Mouse (Mus musculus) limb, embryonic 15.5 days (tissue): ENCODE measurements around the gene Gm21976. TPM values are rescaled to one million over a fixed set of nuclear protein-coding genes. Genes with fewer than 3 reads are reported as not detected.

Experiments
- ATAC-seq: fragments of 200-750 bp; cut with Nextera tagmentation; 2 replicates; pipeline ENCODE4 v1.8.0; 2017; ENCODE audit warnings: low read depth, moderate TSS enrichment; ENCODE audit not compliant: insufficient number of reproducible peaks, low FRiP score, low TSS enrichment
- H3K27ac ChIP-seq: fragments of 300-500 bp; sonication (generic); 2 replicates; pipeline ENCODE4 v1.5.1; 2015; ENCODE audit warnings: moderate library complexity, mild to moderate bottlenecking, inconsistent platforms
- H3K27me3 ChIP-seq: fragments of 300-500 bp; sonication (generic); 2 replicates; pipeline ENCODE4 v1.6.1; 2015; ENCODE audit warnings: inconsistent platforms
- H3K36me3 ChIP-seq: fragments of 300-500 bp; sonication (generic); 2 replicates; pipeline ENCODE4 v1.6.1; 2015; ENCODE audit warnings: inconsistent platforms
- H3K4me1 ChIP-seq: fragments of 300-500 bp; sonication (generic); 2 replicates; pipeline ENCODE4 v1.6.1; 2015; ENCODE audit warnings: inconsistent platforms
- H3K4me2 ChIP-seq: fragments of 300-500 bp; sonication (generic); 2 replicates; pipeline ENCODE4 v1.6.1; 2015; ENCODE audit warnings: mild to moderate bottlenecking, inconsistent platforms
- H3K4me3 ChIP-seq: fragments of 300-500 bp; sonication (generic); 2 replicates; pipeline ENCODE4 v1.5.1; 2015; ENCODE audit warnings: mild to moderate bottlenecking, inconsistent platforms
- H3K9ac ChIP-seq: fragments of 300-500 bp; sonication (generic); 2 replicates; pipeline ENCODE4 v1.6.1; 2015; ENCODE audit warnings: inconsistent platforms
- H3K9me3 ChIP-seq: fragments of 300-500 bp; sonication (generic); 2 replicates; pipeline ENCODE4 v1.6.1; 2016; ENCODE audit warnings: inconsistent platforms
- WGBS: fragments of 180-500 bp; shearing (Covaris S2); methylation state at CpG from one replicate; pipeline ENCODE4 v1.1.7; 2015; 5-methylcytosine and 5-hydroxymethylcytosine counted together
- polyA plus RNA-seq: library from polyadenylated mRNA; unstranded; fragments of >200 nt; fragmentation: Nextera tagmentation; extraction: Ambion mirVana; gene quantifications from 2 replicates; pipeline ENCODE4 v1.2.1, GENCODE M21; 2015

Gm21976 gene
- polyA plus RNA-seq: not detected in 2 replicates

DNA sequence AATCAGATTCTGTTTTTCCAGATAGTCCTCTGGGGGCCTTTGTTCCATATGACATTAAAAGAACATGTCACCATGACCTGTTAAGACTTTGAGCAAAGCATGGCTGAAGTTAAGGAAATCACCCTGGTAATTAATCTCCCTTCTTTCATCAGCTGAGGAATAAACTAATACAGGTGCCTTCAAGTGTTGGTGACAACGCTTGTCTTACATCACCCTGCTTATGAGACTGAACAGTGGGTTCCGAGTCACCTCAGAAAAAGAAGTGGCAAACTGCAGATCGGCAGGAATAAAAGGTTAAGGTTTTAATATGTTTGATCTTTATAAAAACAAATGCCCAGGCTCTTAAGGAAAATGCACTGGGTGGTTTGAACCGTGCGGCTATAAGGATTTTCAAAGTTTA is at the start of gene Gm21976:
TSS of gene Gm21976 (plus strand) at position 202 of the 400 bp plus-strand sequence.
- Histone ChIP-seq H3K4me3 (no peak within 1 kb of the TSS), H3K4me2 (no peak within 1 kb of the TSS), H3K27ac (no peak within 1 kb of the TSS), H3K36me3 (peaks cover 10% of the 10 kb centered on the region), H3K4me1 (no peaks in the 10 kb centered on the region), H3K27me3 (no peaks in the 10 kb centered on the region), H3K9me3 (no peaks in the 10 kb centered on the region), H3K9ac (no peak within 1 kb of the TSS)
- ATAC-seq: no peak
- WGBS: 70% methylated on average over 5 of the region's 5 CpGs

DNA sequence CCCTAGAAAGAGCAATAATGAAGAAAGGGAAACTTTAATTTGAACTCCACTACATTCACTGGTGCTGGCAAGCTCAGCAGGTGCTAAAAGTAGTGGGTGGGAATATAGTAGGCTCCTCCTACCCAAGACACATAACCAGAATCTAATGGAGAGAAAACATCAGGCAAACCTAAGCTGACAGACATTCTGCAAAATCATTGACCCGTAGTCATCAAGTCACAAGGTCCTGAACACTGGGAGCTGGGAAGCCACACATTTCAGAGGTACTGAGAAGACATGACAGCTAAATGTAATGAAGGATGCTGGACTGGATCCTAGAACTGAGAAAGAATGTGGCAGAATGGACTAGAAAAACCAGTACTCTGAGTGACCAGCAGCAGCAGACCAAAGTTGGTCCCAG is 49.2 kb upstream of the Gm21976 start:
- H3K9ac ChIP-seq: no peak overlapping the region
- H3K4me2 ChIP-seq: no peak overlapping the region
- H3K36me3 ChIP-seq: no peaks in the 10 kb centered on the region
- no peak for ATAC-seq
- no peaks in the 10 kb centered on the region for H3K9me3 ChIP-seq
- H3K27ac ChIP-seq: no peak overlapping the region
- WGBS: 83% methylated on average over 1 of the region's 1 CpGs
- H3K4me3 ChIP-seq: no peak overlapping the region
- H3K4me1 ChIP-seq: no peaks in the 10 kb centered on the region
- H3K27me3 ChIP-seq: no peaks in the 10 kb centered on the region

DNA sequence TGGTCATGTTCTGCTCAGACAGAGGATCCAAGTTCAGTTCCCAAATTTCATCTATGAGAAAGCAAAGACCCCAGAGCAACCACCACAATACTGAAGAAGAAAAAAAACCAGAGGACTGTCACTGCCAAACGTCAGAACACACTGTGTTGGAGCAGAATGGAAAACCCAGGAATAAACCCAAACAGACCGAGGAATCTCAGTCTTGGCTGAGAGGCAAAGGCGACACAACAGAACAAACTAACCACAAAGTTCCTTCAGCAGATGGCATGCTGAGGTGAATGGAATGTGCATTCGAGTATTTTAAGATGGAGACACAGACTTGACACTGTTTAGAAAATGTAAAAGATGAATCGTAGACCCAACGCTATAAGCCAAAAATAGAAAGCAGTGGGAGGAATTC is 44.2 kb upstream of the Gm21976 start:
- no peak for ATAC-seq
- Histone ChIP-seq H3K4me1 (no peaks in the 10 kb centered on the region), H3K27ac (no peak overlapping the region), H3K27me3 (no peaks in the 10 kb centered on the region), H3K9me3 (no peaks in the 10 kb centered on the region), H3K4me3 (no peak overlapping the region), H3K4me2 (no peak overlapping the region), H3K9ac (no peak overlapping the region), H3K36me3 (no peaks in the 10 kb centered on the region)
- WGBS: 73% methylated on average over 6 of the region's 6 CpGs

DNA sequence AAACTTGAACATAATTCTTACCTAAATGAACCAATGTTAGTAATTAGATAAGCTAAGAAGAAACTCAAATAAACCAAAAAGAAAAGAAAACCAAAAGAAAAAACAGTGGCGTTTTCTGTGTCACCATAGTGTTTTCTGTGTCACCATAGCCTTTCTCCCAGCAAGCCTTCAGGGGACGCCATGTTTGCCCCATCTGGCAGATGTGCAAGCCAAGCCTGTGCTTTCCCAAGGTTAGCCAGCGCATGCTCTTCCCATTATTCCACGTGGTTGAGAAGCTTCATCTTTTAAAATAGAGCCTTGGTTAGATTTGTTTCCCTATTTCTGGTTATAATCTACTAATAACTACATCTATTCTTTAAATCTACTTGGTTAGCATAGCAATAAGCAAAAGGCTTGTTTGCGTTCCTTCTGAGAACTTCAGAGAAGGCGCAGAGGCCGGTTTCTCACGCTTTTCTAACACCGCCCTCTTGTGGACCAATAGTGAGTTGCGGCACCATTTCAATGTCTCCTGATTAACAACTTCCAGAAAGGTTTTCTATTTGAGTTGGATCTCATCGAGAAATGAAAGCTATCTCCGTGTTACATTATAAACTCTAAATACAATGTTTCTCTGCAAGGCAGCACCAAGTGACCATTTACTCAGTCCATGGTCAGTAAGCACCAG is 39.6 kb upstream of the Gm21976 start:
- 17% methylated on average over 12 of the region's 12 CpGs for WGBS
- no peak overlapping the region for H3K9ac ChIP-seq
- no peak overlapping the region for H3K4me2 ChIP-seq
- no peaks in the 10 kb centered on the region for H3K4me1 ChIP-seq
- H3K4me3 ChIP-seq: no peak overlapping the region
- no peaks in the 10 kb centered on the region for H3K9me3 ChIP-seq
- no peak for ATAC-seq
- H3K27me3 ChIP-seq: no peaks in the 10 kb centered on the region
- H3K27ac ChIP-seq: no peak overlapping the region
- no peaks in the 10 kb centered on the region for H3K36me3 ChIP-seq

DNA sequence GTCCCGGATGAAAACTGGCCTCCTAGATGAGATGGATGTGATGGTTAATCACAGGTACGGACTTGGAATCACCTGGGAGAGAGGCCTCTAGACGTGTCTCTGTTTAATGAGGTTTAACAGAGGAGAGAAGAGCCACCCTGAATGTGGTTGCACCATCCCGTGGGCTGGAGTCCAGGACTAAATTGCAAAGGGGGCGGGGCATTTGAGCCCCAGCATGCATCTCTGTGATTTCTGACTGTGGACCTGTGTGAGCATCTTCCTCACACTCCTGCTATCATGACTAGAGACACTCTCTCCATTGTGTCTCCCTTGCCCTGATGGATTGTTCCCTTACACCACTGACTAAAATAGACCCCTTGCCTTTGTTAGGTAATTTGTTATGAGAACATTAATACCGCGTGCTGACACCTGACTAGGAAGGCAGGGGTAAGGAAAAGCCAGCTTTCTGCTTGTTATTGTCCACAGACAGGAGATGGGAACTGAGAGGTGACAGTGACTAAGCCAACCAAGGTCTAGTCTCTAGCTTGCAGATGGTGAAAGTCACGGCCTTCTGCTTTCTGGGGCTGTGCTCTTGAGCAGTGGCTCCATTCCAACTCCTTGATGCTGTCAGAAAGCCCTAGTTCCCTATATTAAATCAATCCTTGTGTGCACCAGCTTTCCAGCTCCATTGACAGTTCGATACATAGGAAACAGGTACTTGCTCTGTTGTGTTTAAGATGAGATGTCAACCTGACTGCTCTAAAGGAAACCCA is 38.0 kb upstream of the Gm21976 start:
- Histone ChIP-seq H3K27ac (no peak overlapping the region), H3K9ac (no peak overlapping the region), H3K4me3 (no peak overlapping the region), H3K27me3 (no peaks in the 10 kb centered on the region), H3K4me1 (no peaks in the 10 kb centered on the region), H3K9me3 (no peaks in the 10 kb centered on the region), H3K4me2 (no peak overlapping the region), H3K36me3 (no peaks in the 10 kb centered on the region)
- WGBS: 67% methylated on average over 9 of the region's 9 CpGs
- no peak for ATAC-seq

- 69% methylated on average over 5 of the region's 5 CpGs for WGBS
- no peaks in the 10 kb centered on the region for H3K9me3 ChIP-seq
- no peak for ATAC-seq
These were observed 34.9 kb upstream of the Gm21976 start for GRCm38 (mm10) chr13:98244571-98245350.

GRCm38 (mm10) chr13:98245386-98245785 is 34.3 kb upstream of the Gm21976 start:
- no peak overlapping the region for H3K9ac ChIP-seq
- H3K27ac ChIP-seq: no peak overlapping the region
- no peak for ATAC-seq
- peaks cover 32% of the 10 kb centered on the region for H3K36me3 ChIP-seq
- no peak overlapping the region for H3K4me3 ChIP-seq
- no peaks in the 10 kb centered on the region for H3K9me3 ChIP-seq
- no peak overlapping the region for H3K4me2 ChIP-seq
- H3K27me3 ChIP-seq: no peaks in the 10 kb centered on the region
- no peaks in the 10 kb centered on the region for H3K4me1 ChIP-seq
- 70% methylated on average over 7 of the region's 7 CpGs for WGBS

More at GRCm38 (mm10) chr13:98244571-98245350, 34.9 kb upstream of the Gm21976 start:
- no peak overlapping the region for H3K4me2 ChIP-seq
- H3K27me3 ChIP-seq: no peaks in the 10 kb centered on the region
- no peak overlapping the region for H3K27ac ChIP-seq
- H3K4me1 ChIP-seq: no peaks in the 10 kb centered on the region
- no peak overlapping the region for H3K4me3 ChIP-seq
- peaks cover 26% of the 10 kb centered on the region for H3K36me3 ChIP-seq
- no peak overlapping the region for H3K9ac ChIP-seq

GRCm38 (mm10) chr13:98249594-98249993 is 30.1 kb upstream of the Gm21976 start:
- no peak overlapping the region for H3K9ac ChIP-seq
- no peaks in the 10 kb centered on the region for H3K27me3 ChIP-seq
- no peak overlapping the region for H3K4me2 ChIP-seq
- H3K27ac ChIP-seq: no peak overlapping the region
- ATAC-seq: no peak
- H3K4me1 ChIP-seq: no peaks in the 10 kb centered on the region
- no peak overlapping the region for H3K4me3 ChIP-seq
- 69% methylated on average over 10 of the region's 10 CpGs for WGBS
- H3K9me3 ChIP-seq: no peaks in the 10 kb centered on the region
- peaks cover 65% of the 10 kb centered on the region for H3K36me3 ChIP-seq

DNA sequence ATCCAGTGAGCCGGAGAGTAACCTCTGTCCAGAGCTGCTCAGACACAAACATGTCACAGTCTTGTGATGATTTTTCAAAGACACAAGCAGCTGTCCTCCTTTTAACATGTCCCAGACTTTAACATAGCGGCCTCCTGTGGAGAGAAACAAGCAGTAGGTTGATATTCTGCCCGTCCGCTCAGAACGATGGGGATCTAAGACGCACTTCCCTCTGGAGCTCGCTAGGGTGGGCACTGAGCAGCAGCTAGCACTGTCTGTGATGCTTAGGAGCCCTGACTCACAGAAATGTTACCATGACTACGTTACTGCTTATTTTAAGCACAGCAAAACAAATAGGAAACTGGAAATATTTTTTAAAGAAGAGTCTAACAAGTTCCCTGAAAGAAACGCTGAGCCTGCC is 24.8 kb upstream of the Gm21976 start:
- Histone ChIP-seq H3K4me3 (no peak overlapping the region), H3K27ac (no peak overlapping the region), H3K9me3 (no peaks in the 10 kb centered on the region), H3K4me1 (no peaks in the 10 kb centered on the region), H3K36me3 (peaks cover 77% of the 10 kb centered on the region), H3K27me3 (no peaks in the 10 kb centered on the region), H3K9ac (no peak overlapping the region), H3K4me2 (no peak overlapping the region)
- ATAC-seq: no peak
- 77% methylated on average over 9 of the region's 9 CpGs for WGBS

- peak within 1 kb of the TSS; percentile 68 for H3K4me2 ChIP-seq
- peaks cover 23% of the 10 kb centered on the region for H3K4me1 ChIP-seq
- peak within 1 kb of the TSS; percentile 73 for H3K4me3 ChIP-seq
- peak within 1 kb of the TSS; percentile 81 for H3K9ac ChIP-seq
- no peaks in the 10 kb centered on the region for H3K9me3 ChIP-seq
- ATAC-seq: peak; percentile 97
- H3K27ac ChIP-seq: peak within 1 kb of the TSS; percentile 92
- no peaks in the 10 kb centered on the region for H3K27me3 ChIP-seq
- H3K36me3 ChIP-seq: peaks cover 26% of the 10 kb centered on the region
- under 1% methylated on average over 71 of the region's 71 CpGs for WGBS
These were observed 16.8 kb upstream of the Gm21976 start, which contains the start of the genes Utp15 and Ankra2 for GRCm38 (mm10) chr13:98262636-98263457. Utp15 (minus strand) TSS chr13:98263041. Ankra2 (plus strand) TSS chr13:98263074.

GRCm38 (mm10) chr13:98263458-98263987 is 16.2 kb upstream of the Gm21976 start:
- peaks cover 25% of the 10 kb centered on the region for H3K36me3 ChIP-seq
- no peaks in the 10 kb centered on the region for H3K9me3 ChIP-seq
- peak overlapping the region; percentile 66 for H3K4me2 ChIP-seq
- ATAC-seq: peak; percentile 26; the same call in 1 of the 2 replicates
- H3K9ac ChIP-seq: peak overlapping the region; percentile 61
- peak overlapping the region; percentile 92 for H3K27ac ChIP-seq
- under 1% methylated on average over 16 of the region's 16 CpGs for WGBS
- H3K27me3 ChIP-seq: no peaks in the 10 kb centered on the region
- peaks cover 23% of the 10 kb centered on the region for H3K4me1 ChIP-seq
- H3K4me3 ChIP-seq: peak overlapping the region; percentile 73
